Mouse (Mus musculus) c-Kit-negative CD71-positive TER-119-positive erythroid progenitor cells, embryonic 14.5 days (primary cell): Measurements from ENCODE around the gene Creb1.

Experiments
- DNase-seq: peaks from one replicate; pipeline ENCODE4 v3.0.0-alpha.2; 2013; ENCODE audit warnings: low read depth, low spot score

Creb1 gene

GRCm38 (mm10) chr1:64532589-64533470 is at the start of gene Creb1:
TSS of gene Creb1 (plus strand) at chr1:64532645.
- DNase-seq = peak; percentile 93

GRCm38 (mm10) chr1:64488521-64489029 is 43.9 kb upstream of the Creb1 start:
- no peak for DNase-seq

GRCm38 (mm10) chr1:64496803-64497202 is 35.6 kb upstream of the Creb1 start:
- no peak for DNase-seq

- DNase-seq = no peak
These were observed 30.9 kb upstream of the Creb1 start for GRCm38 (mm10) chr1:64501382-64502140.

GRCm38 (mm10) chr1:64508479-64509096 is 23.9 kb upstream of the Creb1 start:
- DNase-seq = no peak

GRCm38 (mm10) chr1:64509678-64510077 is 22.8 kb upstream of the Creb1 start:
- DNase-seq = no peak

GRCm38 (mm10) chr1:64514184-64514583 is 18.3 kb upstream of the Creb1 start:
- no peak for DNase-seq

GRCm38 (mm10) chr1:64516593-64516992 is 15.9 kb upstream of the Creb1 start:
- no peak for DNase-seq

GRCm38 (mm10) chr1:64518480-64518879 is 14.0 kb upstream of the Creb1 start:
- DNase-seq = no peak

GRCm38 (mm10) chr1:64519345-64519744 is 13.1 kb upstream of the Creb1 start:
- no peak for DNase-seq

GRCm38 (mm10) chr1:64519901-64520300 is 12.5 kb upstream of the Creb1 start:
- DNase-seq = no peak

- DNase-seq = no peak
These were observed 10.7 kb upstream of the Creb1 start for GRCm38 (mm10) chr1:64521734-64522133.

- DNase-seq = no peak
These were observed 9.8 kb upstream of the Creb1 start for GRCm38 (mm10) chr1:64522637-64523036.

- no peak for DNase-seq
These were observed 9.3 kb upstream of the Creb1 start for GRCm38 (mm10) chr1:64523117-64523516.

GRCm38 (mm10) chr1:64524661-64525060 is 7.8 kb upstream of the Creb1 start:
- no peak for DNase-seq

- DNase-seq = no peak
These were observed 4.8 kb upstream of the Creb1 start for GRCm38 (mm10) chr1:64527626-64528025.

GRCm38 (mm10) chr1:64529781-64530315 is 2.6 kb upstream of the Creb1 start:
- no peak for DNase-seq

- DNase-seq = no peak
These were observed 897 bp upstream of the Creb1 start for GRCm38 (mm10) chr1:64531548-64531947.

GRCm38 (mm10) chr1:64532067-64532523 is 350 bp upstream of the Creb1 start:
- no peak for DNase-seq

- DNase-seq = peak; percentile 46
These were observed 1.3 kb downstream of the Creb1 start for GRCm38 (mm10) chr1:64533471-64534443.
